Mouse (Mus musculus) ovary, adult 10 weeks (tissue): ENCODE results near the gene Unc79. TPM values are rescaled to one million over a fixed set of nuclear protein-coding genes. Genes with fewer than 3 reads are reported as not detected.

ENCODE experiments used
- polyA plus RNA-seq: library from polyadenylated mRNA; stranded (reverse); fragments of 350-450 nt; fragmentation: Illumina TruSeq; extraction: RNeasy Lipid Tissue Mini Kit (QIAGEN cat#74804); gene quantifications from one replicate; pipeline ENCODE4 v1.2.3, GENCODE M21; 2014

The Unc79 gene
- polyA plus RNA-seq = 0.20 TPM

DNA sequence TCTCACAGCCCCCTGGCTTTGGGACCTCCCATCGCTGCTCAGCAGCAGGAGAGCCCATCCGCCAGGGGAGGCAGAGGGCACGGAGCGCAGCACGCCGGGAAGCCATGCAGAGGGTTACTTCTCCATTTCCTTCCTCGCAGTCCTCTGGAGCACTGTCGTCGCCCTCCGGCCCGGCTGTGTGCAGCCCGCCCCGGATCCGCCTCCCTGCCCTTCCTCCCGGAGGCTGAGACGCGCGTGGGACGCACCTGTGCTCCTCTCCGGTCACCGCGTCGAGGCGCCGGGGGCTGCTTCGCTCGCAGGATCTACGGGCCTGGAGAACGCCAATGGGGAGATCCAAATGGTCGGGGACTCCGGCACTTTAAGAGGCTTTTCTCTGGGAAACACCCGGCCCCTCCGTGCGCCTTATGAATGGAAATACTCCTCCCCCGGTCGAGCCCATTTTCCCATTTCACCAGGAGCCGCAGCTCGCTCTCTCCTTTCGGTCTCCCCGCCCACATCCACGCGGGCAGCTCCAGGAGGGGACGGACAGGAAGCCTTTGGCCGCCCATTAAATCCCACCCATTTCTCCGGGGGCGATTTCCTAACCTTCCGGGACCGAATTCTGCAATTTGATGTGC, at the start of gene Unc79:
Gene Unc79 (plus strand): TSS at position 82 of the 617 bp plus-strand sequence.

DNA sequence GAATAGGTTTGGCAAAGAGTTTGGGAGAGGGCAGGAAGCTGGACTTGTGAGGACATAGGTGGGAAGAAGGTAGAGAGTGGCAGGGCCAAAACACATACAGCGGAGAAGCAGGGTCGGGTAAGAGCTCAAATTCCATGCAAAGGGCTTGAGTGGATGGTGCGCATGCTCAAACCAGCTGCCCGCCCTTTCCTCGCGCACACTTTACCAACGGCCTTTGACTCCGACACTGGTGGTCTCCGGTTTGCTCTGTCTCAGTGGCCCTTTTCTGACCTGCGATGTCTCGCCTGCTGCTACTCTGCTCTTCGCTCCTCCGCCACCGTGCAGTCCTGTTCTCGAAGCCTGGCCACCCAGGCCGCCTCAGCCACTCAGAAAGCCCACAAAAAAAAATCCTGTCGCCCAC, 49.6 kb upstream of the Unc79 start, which contains the start of gene Cox8c:
Gene Cox8c (plus strand): TSS at position 226 of the 400 bp plus-strand sequence.

Other genes with a start within 250 kb of the Unc79 start
- 0.48 TPM for gene Itpk1, start 243.9 kb upstream of the Unc79 start, polyA plus RNA-seq
- 3.9 TPM for gene Moap1, start 205.2 kb upstream of the Unc79 start, polyA plus RNA-seq
- 11.0 TPM for gene Tmem251, start 205.1 kb upstream of the Unc79 start, polyA plus RNA-seq
- not detected for gene Gm28051, start 191.1 kb upstream of the Unc79 start, polyA plus RNA-seq
- gene Gon7, start 191.1 kb upstream of the Unc79 start, polyA plus RNA-seq = 12.3 TPM
- 42.5 TPM for gene Ubr7, start 190.9 kb upstream of the Unc79 start, polyA plus RNA-seq
- gene Gm20604, start 190.2 kb upstream of the Unc79 start, polyA plus RNA-seq = 15.9 TPM
- gene Btbd7, start 70.4 kb upstream of the Unc79 start, polyA plus RNA-seq = 94.6 TPM
- not detected for gene Cox8c, start 49.5 kb upstream of the Unc79 start, polyA plus RNA-seq